Mouse (Mus musculus): ENCODE results near the gene Polg2.

GRCm38 (mm10) chr11:106773061-106773460 lies 6.3 kb downstream of the Polg2 start:
- TF ChIP-seq CTCF (IDR thresholded peaks at IDR 0.05; ENCODE audit: borderline replicate concordance, insufficient read depth, low read depth, low read length) (no peak), POLR2A (IDR thresholded peaks at IDR 0.05; ENCODE audit: borderline replicate concordance, insufficient read depth, low read length) (no peak)

All from cerebellum, adult 2 months (tissue).